Mouse (Mus musculus): ENCODE results near the gene Macrod2. TPM values are rescaled to one million over a fixed set of nuclear protein-coding genes. Genes with fewer than 3 reads are reported as not detected.

Macrod2 gene
- polyA plus RNA-seq, 1 experiment from 2014 or later, result 19.9 TPM

- Histone ChIP-seq H3K4me2 (no peak overlapping the region), H3K27me3 (replicated peaks; ENCODE audit: control insufficient read depth, insufficient read depth, low read length) (no peaks in the 10 kb centered on the region), H3K9ac (ENCODE audit: low read depth, low read length) (no peak overlapping the region), H3K4me1 (replicated peaks; ENCODE audit: control insufficient read depth, insufficient read depth, low read length) (no peaks in the 10 kb centered on the region), H3K4me3 (ENCODE audit: low read depth, low read length) (no peak overlapping the region), H3K9me3 (ENCODE audit: control insufficient read depth, low read length) (no peaks in the 10 kb centered on the region), H3K27ac (ENCODE audit: low read depth, low read length) (no peak overlapping the region), H3K36me3 (ENCODE audit: control insufficient read depth, insufficient read depth, low read length) (no peaks in the 10 kb centered on the region)
- DNase-seq (ENCODE audit: low spot score) (no peak), ATAC-seq (replicated peaks; ENCODE audit: low FRiP score) (no peak)
- WGBS, result 51% methylated on average over 6 of the region's 6 CpGs
These were observed 932.2 kb downstream of the Macrod2 start for GRCm38 (mm10) chr2:141327296-141327695.

GRCm38 (mm10) chr2:141337708-141338107, 942.6 kb downstream of the Macrod2 start:
- Histone ChIP-seq H3K9ac (ENCODE audit: low read depth, low read length) (no peak overlapping the region), H3K27me3 (replicated peaks; ENCODE audit: control insufficient read depth, insufficient read depth, low read length) (no peaks in the 10 kb centered on the region), H3K36me3 (ENCODE audit: control insufficient read depth, insufficient read depth, low read length) (no peaks in the 10 kb centered on the region), H3K4me2 (no peak overlapping the region), H3K4me1 (replicated peaks; ENCODE audit: control insufficient read depth, insufficient read depth, low read length) (no peaks in the 10 kb centered on the region), H3K9me3 (ENCODE audit: control insufficient read depth, low read length) (no peaks in the 10 kb centered on the region), H3K4me3 (ENCODE audit: low read depth, low read length) (no peak overlapping the region), H3K27ac (ENCODE audit: low read depth, low read length) (no peak overlapping the region)
- 48% methylated on average over 3 of the region's 3 CpGs for WGBS
- peak; percentile 12; the same call in 1 of the 2 replicates for ATAC-seq (replicated peaks; ENCODE audit: low FRiP score)
- no peak for DNase-seq (ENCODE audit: low spot score)

- Histone ChIP-seq H3K36me3 (ENCODE audit: control insufficient read depth, insufficient read depth, low read length) (no peaks in the 10 kb centered on the region), H3K4me3 (ENCODE audit: low read depth, low read length) (no peak overlapping the region), H3K4me1 (replicated peaks; ENCODE audit: control insufficient read depth, insufficient read depth, low read length) (no peaks in the 10 kb centered on the region), H3K9me3 (ENCODE audit: control insufficient read depth, low read length) (no peaks in the 10 kb centered on the region), H3K27me3 (replicated peaks; ENCODE audit: control insufficient read depth, insufficient read depth, low read length) (no peaks in the 10 kb centered on the region), H3K4me2 (no peak overlapping the region), H3K9ac (ENCODE audit: low read depth, low read length) (no peak overlapping the region), H3K27ac (ENCODE audit: low read depth, low read length) (no peak overlapping the region)
- no peak for DNase-seq (ENCODE audit: low spot score)
- WGBS, result 78% methylated on average over 10 of the region's 10 CpGs
- no peak for ATAC-seq (replicated peaks; ENCODE audit: low FRiP score)
These were observed 949.0 kb downstream of the Macrod2 start for GRCm38 (mm10) chr2:141343988-141344535.

GRCm38 (mm10) chr2:141352623-141353022, 957.5 kb downstream of the Macrod2 start:
- 65% methylated on average over 2 of the region's 2 CpGs for WGBS
- no peaks in the 10 kb centered on the region for H3K36me3 ChIP-seq (ENCODE audit: control insufficient read depth, insufficient read depth, low read length)
- ATAC-seq (replicated peaks; ENCODE audit: low FRiP score) (no peak), DNase-seq (ENCODE audit: low spot score) (no peak)
- H3K4me1 ChIP-seq (replicated peaks; ENCODE audit: control insufficient read depth, insufficient read depth, low read length), result no peaks in the 10 kb centered on the region
- no peak overlapping the region for H3K4me2 ChIP-seq
- H3K4me3 ChIP-seq (ENCODE audit: low read depth, low read length), result no peak overlapping the region
- H3K9ac ChIP-seq (ENCODE audit: low read depth, low read length), result no peak overlapping the region
- no peak overlapping the region for H3K27ac ChIP-seq (ENCODE audit: low read depth, low read length)
- no peaks in the 10 kb centered on the region for H3K9me3 ChIP-seq (ENCODE audit: control insufficient read depth, low read length)
- H3K27me3 ChIP-seq (replicated peaks; ENCODE audit: control insufficient read depth, insufficient read depth, low read length), result no peaks in the 10 kb centered on the region

- Histone ChIP-seq H3K9ac (ENCODE audit: low read depth, low read length) (no peak overlapping the region), H3K27me3 (replicated peaks; ENCODE audit: control insufficient read depth, insufficient read depth, low read length) (no peaks in the 10 kb centered on the region), H3K27ac (ENCODE audit: low read depth, low read length) (no peak overlapping the region), H3K36me3 (ENCODE audit: control insufficient read depth, insufficient read depth, low read length) (no peaks in the 10 kb centered on the region), H3K9me3 (ENCODE audit: control insufficient read depth, low read length) (no peaks in the 10 kb centered on the region), H3K4me2 (no peak overlapping the region), H3K4me3 (ENCODE audit: low read depth, low read length) (no peak overlapping the region), H3K4me1 (replicated peaks; ENCODE audit: control insufficient read depth, insufficient read depth, low read length) (no peaks in the 10 kb centered on the region)
- DNase-seq (ENCODE audit: low spot score) (no peak), ATAC-seq (replicated peaks; ENCODE audit: low FRiP score) (no peak)
- 88% methylated on average over 2 of the region's 2 CpGs for WGBS
These were observed 993.5 kb downstream of the Macrod2 start for GRCm38 (mm10) chr2:141388632-141389031.

GRCm38 (mm10) chr2:141391229-141391628, 996.1 kb downstream of the Macrod2 start:
- Histone ChIP-seq H3K27ac (ENCODE audit: low read depth, low read length) (no peak overlapping the region), H3K4me1 (replicated peaks; ENCODE audit: control insufficient read depth, insufficient read depth, low read length) (no peaks in the 10 kb centered on the region), H3K9ac (ENCODE audit: low read depth, low read length) (no peak overlapping the region), H3K4me2 (no peak overlapping the region), H3K9me3 (ENCODE audit: control insufficient read depth, low read length) (no peaks in the 10 kb centered on the region), H3K27me3 (replicated peaks; ENCODE audit: control insufficient read depth, insufficient read depth, low read length) (no peaks in the 10 kb centered on the region), H3K4me3 (ENCODE audit: low read depth, low read length) (no peak overlapping the region), H3K36me3 (ENCODE audit: control insufficient read depth, insufficient read depth, low read length) (no peaks in the 10 kb centered on the region)
- ATAC-seq (replicated peaks; ENCODE audit: low FRiP score), result no peak
- DNase-seq (ENCODE audit: low spot score), result no peak
- WGBS, result 75% methylated on average over 4 of the region's 4 CpGs

- DNase-seq (ENCODE audit: low spot score) (no peak), ATAC-seq (replicated peaks; ENCODE audit: low FRiP score) (no peak)
- Histone ChIP-seq H3K27ac (ENCODE audit: low read depth, low read length) (no peak overlapping the region), H3K9me3 (ENCODE audit: control insufficient read depth, low read length) (no peaks in the 10 kb centered on the region), H3K4me2 (no peak overlapping the region), H3K4me1 (replicated peaks; ENCODE audit: control insufficient read depth, insufficient read depth, low read length) (no peaks in the 10 kb centered on the region), H3K9ac (ENCODE audit: low read depth, low read length) (no peak overlapping the region), H3K4me3 (ENCODE audit: low read depth, low read length) (no peak overlapping the region), H3K36me3 (ENCODE audit: control insufficient read depth, insufficient read depth, low read length) (no peaks in the 10 kb centered on the region), H3K27me3 (replicated peaks; ENCODE audit: control insufficient read depth, insufficient read depth, low read length) (no peaks in the 10 kb centered on the region)
- 52% methylated on average over 1 of the region's 1 CpGs for WGBS
These were observed 999.7 kb downstream of the Macrod2 start for GRCm38 (mm10) chr2:141394806-141395205.

GRCm38 (mm10) chr2:141408766-141409165, 1013.7 kb downstream of the Macrod2 start:
- no peak for DNase-seq (ENCODE audit: low spot score)
- Histone ChIP-seq H3K4me3 (ENCODE audit: low read depth, low read length) (no peak overlapping the region), H3K9ac (ENCODE audit: low read depth, low read length) (no peak overlapping the region), H3K36me3 (ENCODE audit: control insufficient read depth, insufficient read depth, low read length) (no peaks in the 10 kb centered on the region), H3K27ac (ENCODE audit: low read depth, low read length) (no peak overlapping the region), H3K4me2 (no peak overlapping the region), H3K4me1 (replicated peaks; ENCODE audit: control insufficient read depth, insufficient read depth, low read length) (no peaks in the 10 kb centered on the region), H3K27me3 (replicated peaks; ENCODE audit: control insufficient read depth, insufficient read depth, low read length) (no peaks in the 10 kb centered on the region), H3K9me3 (ENCODE audit: control insufficient read depth, low read length) (no peaks in the 10 kb centered on the region)
- ATAC-seq (replicated peaks; ENCODE audit: low FRiP score), result no peak
- WGBS, result 20% methylated on average over 2 of the region's 2 CpGs

GRCm38 (mm10) chr2:141416436-141416835, 1021.3 kb downstream of the Macrod2 start:
- Histone ChIP-seq H3K4me2 (no peak overlapping the region), H3K9me3 (ENCODE audit: control insufficient read depth, low read length) (no peaks in the 10 kb centered on the region), H3K9ac (ENCODE audit: low read depth, low read length) (no peak overlapping the region), H3K27me3 (replicated peaks; ENCODE audit: control insufficient read depth, insufficient read depth, low read length) (no peaks in the 10 kb centered on the region), H3K27ac (ENCODE audit: low read depth, low read length) (no peak overlapping the region), H3K4me1 (replicated peaks; ENCODE audit: control insufficient read depth, insufficient read depth, low read length) (no peaks in the 10 kb centered on the region), H3K4me3 (ENCODE audit: low read depth, low read length) (no peak overlapping the region), H3K36me3 (ENCODE audit: control insufficient read depth, insufficient read depth, low read length) (no peaks in the 10 kb centered on the region)
- DNase-seq (ENCODE audit: low spot score) (no peak), ATAC-seq (replicated peaks; ENCODE audit: low FRiP score) (no peak)
